Mouse (Mus musculus) right cerebral cortex, postnatal 4 days (tissue): ENCODE measurements around the gene Lclat1.

ENCODE experiments used
- DNase-seq: peaks from one replicate; pipeline ENCODE4 v3.0.0-alpha.2; 2022

Lclat1 gene

GRCm38 (mm10) chr17:73107158-73108157 is at the start of gene Lclat1:
TSS of gene Lclat1 (plus strand) at chr17:73107985.
- peak; percentile 92 for DNase-seq

GRCm38 (mm10) chr17:73058319-73058718 is 49.5 kb upstream of the Lclat1 start:
- no peak for DNase-seq

GRCm38 (mm10) chr17:73060224-73060896 is 47.4 kb upstream of the Lclat1 start:
- no peak for DNase-seq

- DNase-seq = no peak
Observed at GRCm38 (mm10) chr17:73060897-73061252, 46.9 kb upstream of the Lclat1 start.

- DNase-seq = no peak
Observed at GRCm38 (mm10) chr17:73062701-73063100, 45.1 kb upstream of the Lclat1 start.

- no peak for DNase-seq
Observed at GRCm38 (mm10) chr17:73063299-73063698, 44.5 kb upstream of the Lclat1 start.

- DNase-seq = no peak
Observed at GRCm38 (mm10) chr17:73063781-73064180, 44.0 kb upstream of the Lclat1 start.

GRCm38 (mm10) chr17:73066387-73067169 is 41.2 kb upstream of the Lclat1 start:
- no peak for DNase-seq

- peak; percentile 5 for DNase-seq
Observed at GRCm38 (mm10) chr17:73067423-73067822, 40.4 kb upstream of the Lclat1 start.

GRCm38 (mm10) chr17:73068321-73068992 is 39.3 kb upstream of the Lclat1 start:
- DNase-seq = no peak

- no peak for DNase-seq
Observed at GRCm38 (mm10) chr17:73070466-73070865, 37.3 kb upstream of the Lclat1 start.

- no peak for DNase-seq
Observed at GRCm38 (mm10) chr17:73071725-73072263, 36.0 kb upstream of the Lclat1 start.

GRCm38 (mm10) chr17:73072286-73072685 is 35.5 kb upstream of the Lclat1 start:
- peak; percentile 9 for DNase-seq

GRCm38 (mm10) chr17:73074631-73075030 is 33.2 kb upstream of the Lclat1 start:
- DNase-seq = no peak

- DNase-seq = peak; percentile 8
Observed at GRCm38 (mm10) chr17:73075238-73075890, 32.4 kb upstream of the Lclat1 start.

- DNase-seq = no peak
Observed at GRCm38 (mm10) chr17:73077638-73078037, 30.1 kb upstream of the Lclat1 start.

- DNase-seq = no peak
Observed at GRCm38 (mm10) chr17:73081360-73082133, 26.2 kb upstream of the Lclat1 start.

- no peak for DNase-seq
Observed at GRCm38 (mm10) chr17:73082506-73083196, 25.1 kb upstream of the Lclat1 start.

- no peak for DNase-seq
Observed at GRCm38 (mm10) chr17:73087045-73087910, 20.5 kb upstream of the Lclat1 start.
